Mouse (Mus musculus) heart, postnatal 0 days (tissue): Measurements from ENCODE around the gene Csrnp1. TPM values are rescaled to one million over a fixed set of nuclear protein-coding genes. Genes with fewer than 3 reads are reported as not detected.

Source experiments
- ATAC-seq: fragments of 200-750 bp; cut with Nextera tagmentation; 2 replicates; pipeline ENCODE4 v1.8.0; 2017; ENCODE audit warnings: low read depth, moderate number of reproducible peaks, moderate library complexity; ENCODE audit not compliant: insufficient read depth
- DNase-seq: peaks from one replicate; pipeline ENCODE4 v3.0.0-alpha.2; 2016; ENCODE audit warnings: low spot score
- H3K27ac ChIP-seq: fragments of 300-500 bp; sonication (generic); 2 replicates; pipeline ENCODE4 v1.5.1; 2014; ENCODE audit warnings: low read depth, mild to moderate bottlenecking
- H3K27me3 ChIP-seq: fragments of 300-500 bp; sonication (generic); 2 replicates; pipeline ENCODE4 v1.6.1; 2014; ENCODE audit warnings: low read length, mixed read lengths; ENCODE audit not compliant: control insufficient read depth, insufficient read depth
- H3K36me3 ChIP-seq: fragments of 300-500 bp; sonication (generic); replicated peaks from 2 replicates; pipeline ENCODE4 v1.6.1; 2014; ENCODE audit warnings: low read length, mixed read lengths; ENCODE audit not compliant: control insufficient read depth, insufficient read depth
- H3K4me1 ChIP-seq: fragments of 300-500 bp; sonication (generic); 2 replicates; pipeline ENCODE4 v1.6.1; 2014; ENCODE audit warnings: antibody characterized with exemption; ENCODE audit not compliant: control insufficient read depth, insufficient read depth
- H3K4me2 ChIP-seq: fragments of 300-500 bp; sonication (generic); 2 replicates; pipeline ENCODE4 v1.6.1; 2014; ENCODE audit warnings: low read depth, mild to moderate bottlenecking, low read length, moderate library complexity
- H3K4me3 ChIP-seq: fragments of 300-500 bp; sonication (generic); 2 replicates; pipeline ENCODE4 v1.5.1; 2014; ENCODE audit warnings: low read depth, low read length
- H3K9ac ChIP-seq: fragments of 300-500 bp; sonication (generic); replicated peaks from 2 replicates; pipeline ENCODE4 v1.6.1; 2014; ENCODE audit warnings: low read depth, low read length, mixed read lengths
- H3K9me3 ChIP-seq: fragments of 300-500 bp; sonication (generic); replicated peaks from 2 replicates; pipeline ENCODE4 v1.6.1; 2016; ENCODE audit warnings: low read length; ENCODE audit not compliant: control insufficient read depth
- CTCF ChIP-seq: IDR thresholded peaks from 2 replicates; pipeline ENCODE4 v1.5.1; 2016; ENCODE audit warnings: antibody characterized with exemption, control low read depth, low read depth
- EP300 ChIP-seq: IDR thresholded peaks from 2 replicates; pipeline ENCODE4 v1.6.1; 2016; ENCODE audit warnings: antibody characterized with exemption, low read depth
- WGBS: fragments of 180-500 bp; shearing (Covaris S2); extraction: QIAGEN DNeasy Blood & Tissue Kit; methylation state at CpG from one replicate; pipeline ENCODE4 v1.1.7; 2014; 5-methylcytosine and 5-hydroxymethylcytosine counted together
- polyA plus RNA-seq: library from polyadenylated mRNA; unstranded; fragments of >200 nt; fragmentation: Nextera tagmentation; extraction: Ambion mirVana; gene quantifications from 2 replicates; pipeline ENCODE4 v1.2.1, GENCODE M21; 2015
- total RNA-seq: library from RNA; depleted of rRNA; stranded (reverse); fragments of >200 nt; gene quantifications from 2 replicates; pipeline ENCODE4 v1.2.3, GENCODE M21; 2014; ENCODE audit warnings: low replicate concordance; rRNA removed

Csrnp1 gene
- total and polyA plus RNA-seq, 2 experiments from 2014 or later = 4.0 to 23.8 TPM

DNA sequence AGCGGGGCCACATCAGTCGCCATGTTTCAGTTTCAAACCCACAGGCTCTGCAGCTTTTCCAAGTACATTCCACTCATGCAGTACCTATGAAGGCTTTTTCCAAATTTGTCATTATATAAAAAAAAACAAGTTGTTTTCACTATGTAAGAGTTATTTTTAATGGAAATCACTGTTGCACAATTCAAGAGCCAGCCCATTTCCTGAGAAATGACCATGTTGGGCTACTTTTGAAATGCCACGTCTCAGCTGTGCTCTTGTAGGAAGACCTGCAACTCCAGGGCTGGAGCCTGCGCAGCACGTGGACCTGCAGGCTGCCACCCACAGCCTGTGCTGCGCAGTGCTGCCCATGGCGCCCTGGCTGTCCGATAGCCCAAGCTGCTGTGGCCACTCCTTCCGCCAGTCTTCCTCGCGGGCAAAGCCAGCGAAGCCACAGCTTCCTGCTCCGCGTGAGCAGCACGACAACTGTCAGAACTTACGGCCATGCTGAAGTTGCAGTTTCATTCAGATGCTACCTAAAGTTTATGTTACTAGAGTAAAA, 59.3 kb downstream of the Csrnp1 start:
- no peak overlapping the region for H3K27ac ChIP-seq

DNA sequence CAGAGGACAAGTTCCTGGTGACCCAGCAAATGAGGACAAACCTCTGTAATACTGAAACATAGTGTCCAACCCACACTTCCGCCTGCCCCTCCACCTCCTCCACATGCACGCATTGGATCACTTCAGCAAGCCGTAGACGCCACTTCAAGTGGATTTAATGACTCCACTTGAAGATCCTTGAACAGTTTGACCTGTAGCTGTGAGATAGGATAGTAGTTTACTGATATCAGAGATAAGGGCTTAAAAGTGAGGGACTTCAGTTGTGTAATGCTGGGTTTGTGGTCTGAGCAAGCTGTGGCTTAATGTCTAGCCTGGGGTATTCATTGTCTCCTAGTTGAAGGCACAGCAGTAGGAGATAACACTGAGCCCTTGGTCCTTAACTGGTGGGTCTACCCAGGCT, 61.0 kb downstream of the Csrnp1 start:
- 49% methylated on average over 4 of the region's 4 CpGs for WGBS
- no peak overlapping the region for H3K27ac ChIP-seq

More for the DNA sequence above, 59.3 kb downstream of the Csrnp1 start:
- TF ChIP-seq EP300 = no peak
- TF ChIP-seq CTCF = no peak
- ATAC-seq (no peak), DNase-seq (no peak)
- H3K9me3 ChIP-seq = no peaks in the 10 kb centered on the region
- H3K9ac ChIP-seq = no peak overlapping the region
- no peaks in the 10 kb centered on the region for H3K4me1 ChIP-seq
- H3K4me2 ChIP-seq = no peak overlapping the region
- 85% methylated on average over 16 of the region's 16 CpGs for WGBS
- no peaks in the 10 kb centered on the region for H3K27me3 ChIP-seq
- H3K4me3 ChIP-seq = no peak overlapping the region
- peaks cover 82% of the 10 kb centered on the region for H3K36me3 ChIP-seq

More for the DNA sequence above, 61.0 kb downstream of the Csrnp1 start:
- no peak for TF ChIP-seq EP300
- no peak for TF ChIP-seq CTCF
- Histone ChIP-seq H3K9ac (no peak overlapping the region), H3K9me3 (no peaks in the 10 kb centered on the region), H3K36me3 (peaks cover 96% of the 10 kb centered on the region), H3K4me2 (no peak overlapping the region), H3K4me1 (no peaks in the 10 kb centered on the region), H3K27me3 (no peaks in the 10 kb centered on the region), H3K4me3 (no peak overlapping the region)
- ATAC-seq = no peak
- no peak for DNase-seq

Other genes with a start within 250 kb of the Csrnp1 start
- gene Scn11a, start 159.2 kb downstream of the Csrnp1 start, total RNA-seq = not detected in 2 replicates
- gene Scn11a, start 159.2 kb downstream of the Csrnp1 start, polyA plus RNA-seq = 0.01 and 0.03 TPM in 2 replicates
- gene Wdr48, start 89.8 kb downstream of the Csrnp1 start, total RNA-seq = 19.0 and 25.3 TPM in 2 replicates
- gene Wdr48, start 89.8 kb downstream of the Csrnp1 start, polyA plus RNA-seq = 19.4 and 19.9 TPM in 2 replicates
- 10.0 and 63.5 TPM in 2 replicates for gene Gorasp1, start 47.1 kb downstream of the Csrnp1 start, total RNA-seq
- gene Gorasp1, start 47.1 kb downstream of the Csrnp1 start, polyA plus RNA-seq = 14.1 and 16.8 TPM in 2 replicates
- gene Ttc21a, start 47.1 kb downstream of the Csrnp1 start, total RNA-seq = 0.27 TPM in 1 of 2 replicates, not detected in the other
- gene Ttc21a, start 47.1 kb downstream of the Csrnp1 start, polyA plus RNA-seq = 0.05 and 0.07 TPM in 2 replicates
- 140 and 178 TPM in 2 replicates for gene Xirp1, start 38.9 kb upstream of the Csrnp1 start, total RNA-seq
- 38.4 and 45.1 TPM in 2 replicates for gene Xirp1, start 38.9 kb upstream of the Csrnp1 start, polyA plus RNA-seq
- 1.5 and 5.2 TPM in 2 replicates for gene Cx3cr1, start 85.2 kb upstream of the Csrnp1 start, total RNA-seq
- 4.1 and 4.7 TPM in 2 replicates for gene Cx3cr1, start 85.2 kb upstream of the Csrnp1 start, polyA plus RNA-seq
- gene Ccr8, start 107.5 kb upstream of the Csrnp1 start, total RNA-seq = not detected in 2 replicates
- not detected in 2 replicates for gene Ccr8, start 107.5 kb upstream of the Csrnp1 start, polyA plus RNA-seq
- 16.8 and 24.5 TPM in 2 replicates for gene Slc25a38, start 125.7 kb upstream of the Csrnp1 start, total RNA-seq
- gene Slc25a38, start 125.7 kb upstream of the Csrnp1 start, polyA plus RNA-seq = 11.3 and 13.4 TPM in 2 replicates
- 1,454 and 1,728 TPM in 2 replicates for gene Rpsa, start 143.0 kb upstream of the Csrnp1 start, total RNA-seq
- 572 and 602 TPM in 2 replicates for gene Rpsa, start 143.0 kb upstream of the Csrnp1 start, polyA plus RNA-seq
- gene Mobp, start 165.0 kb upstream of the Csrnp1 start, total RNA-seq = not detected in 2 replicates
- 0.04 and 0.07 TPM in 2 replicates for gene Mobp, start 165.0 kb upstream of the Csrnp1 start, polyA plus RNA-seq